Mouse (Mus musculus) hindbrain, postnatal 0 days (tissue): Measurements from ENCODE around the gene Rpl10-ps3. TPM values are rescaled to one million over a fixed set of nuclear protein-coding genes. Genes with fewer than 3 reads are reported as not detected.
A peak's percentile ranks its signal among the peaks of the same experiment; 100 is the strongest.

Source experiments
- ATAC-seq: fragments of 200-750 bp; cut with Nextera tagmentation; 2 replicates; pipeline ENCODE4 v1.8.0; 2017; ENCODE audit warnings: mild to moderate bottlenecking, moderate TSS enrichment, moderate library complexity
- DNase-seq: peaks from one replicate; pipeline ENCODE4 v3.0.0-alpha.2; 2015; ENCODE audit warnings: low spot score
- H3K27ac ChIP-seq: fragments of 300-500 bp; sonication (generic); 2 replicates; pipeline ENCODE4 v1.5.1; 2014; ENCODE audit warnings: mild to moderate bottlenecking
- H3K27me3 ChIP-seq: fragments of 300-500 bp; sonication (generic); 2 replicates; pipeline ENCODE4 v1.6.1; 2014; ENCODE audit warnings: low read length, mixed read lengths; ENCODE audit not compliant: insufficient read depth
- H3K36me3 ChIP-seq: fragments of 300-500 bp; sonication (generic); 2 replicates; pipeline ENCODE4 v1.6.1; 2014; ENCODE audit warnings: low read length, mixed read lengths; ENCODE audit not compliant: insufficient read depth
- H3K4me1 ChIP-seq: fragments of 300-500 bp; sonication (generic); 2 replicates; pipeline ENCODE4 v1.6.1; 2014; ENCODE audit warnings: antibody characterized with exemption, low read length, mixed read lengths; ENCODE audit not compliant: insufficient read depth
- H3K4me2 ChIP-seq: fragments of 300-500 bp; sonication (generic); 2 replicates; pipeline ENCODE4 v1.6.1; 2014; ENCODE audit warnings: low read depth, mild to moderate bottlenecking, low read length, moderate library complexity, mixed read lengths
- H3K4me3 ChIP-seq: fragments of 300-500 bp; sonication (generic); 2 replicates; pipeline ENCODE4 v1.5.1; 2014; ENCODE audit warnings: low read length
- H3K9ac ChIP-seq: fragments of 300-500 bp; sonication (generic); replicated peaks from 2 replicates; pipeline ENCODE4 v1.6.1; 2014; ENCODE audit warnings: mild to moderate bottlenecking, low read length, moderate library complexity, mixed read lengths
- H3K9me3 ChIP-seq: fragments of 300-500 bp; sonication (generic); 2 replicates; pipeline ENCODE4 v1.6.1; 2016; ENCODE audit warnings: low read length, mixed read lengths
- CTCF ChIP-seq: IDR thresholded peaks from 2 replicates; pipeline ENCODE4 v1.5.1; 2016; ENCODE audit warnings: antibody characterized with exemption, control low read depth, low read depth
- WGBS: fragments of 180-500 bp; shearing (Covaris S2); extraction: QIAGEN DNeasy Blood & Tissue Kit; methylation state at CpG from one replicate; pipeline ENCODE4 v1.1.7; 2014; 5-methylcytosine and 5-hydroxymethylcytosine counted together
- polyA plus RNA-seq: library from polyadenylated mRNA; unstranded; fragments of >200 nt; fragmentation: Nextera tagmentation; extraction: Ambion mirVana; gene quantifications from 2 replicates; pipeline ENCODE4 v1.2.1, GENCODE M21; 2015
- total RNA-seq: library from RNA; depleted of rRNA; stranded (reverse); fragments of >200 nt; gene quantifications from 2 replicates; pipeline ENCODE4 v1.2.3, GENCODE M21; 2014

Rpl10-ps3 gene
- total and polyA plus RNA-seq, 2 experiments from 2014 or later = 91.4 to 99.3 TPM

DNA sequence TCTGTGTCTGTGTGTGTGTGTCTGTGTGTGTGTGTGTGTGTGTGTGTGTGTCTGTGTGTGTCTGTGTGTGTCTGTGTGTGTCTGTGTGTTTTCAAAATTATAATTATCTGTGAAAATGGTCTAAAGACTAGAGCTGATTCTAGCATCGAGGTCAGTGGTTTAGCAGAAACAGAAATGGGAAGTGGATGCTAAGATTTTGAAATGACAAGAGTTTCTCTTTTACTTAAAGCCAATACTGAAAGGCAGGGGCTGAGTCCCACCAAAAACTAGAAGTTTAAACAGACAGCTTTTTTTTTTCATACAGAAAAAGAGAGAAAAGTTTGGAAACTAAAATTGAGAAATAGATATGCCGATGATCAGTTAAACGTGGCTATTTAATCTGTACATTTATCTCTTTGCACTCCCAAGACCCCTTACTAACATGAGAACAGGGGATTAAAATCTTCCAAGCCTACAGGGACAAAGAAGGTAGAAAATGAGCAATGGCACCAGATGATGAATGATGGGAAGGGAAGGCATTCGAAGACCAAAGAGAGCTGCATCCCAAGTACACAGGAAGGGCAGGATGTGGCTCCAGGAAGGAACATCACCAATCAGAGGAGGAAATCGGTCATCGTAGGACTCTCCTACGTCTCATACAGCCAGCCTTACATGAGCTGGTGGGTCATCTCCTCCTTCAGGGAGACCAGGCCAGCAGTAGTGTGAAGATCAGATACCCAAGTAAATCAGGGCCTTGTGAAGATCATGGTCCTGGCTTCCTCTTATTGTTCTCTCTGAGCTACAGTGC lies 9.0 kb downstream of the Rpl10-ps3 start:
- no peaks in the 10 kb centered on the region for H3K36me3 ChIP-seq
- ATAC-seq = no peak
- WGBS = 89% methylated on average over 7 of the region's 7 CpGs
- TF ChIP-seq CTCF = no peak
- no peak overlapping the region for H3K9ac ChIP-seq
- H3K27me3 ChIP-seq = no peaks in the 10 kb centered on the region
- DNase-seq = no peak
- no peak overlapping the region for H3K27ac ChIP-seq
- no peaks in the 10 kb centered on the region for H3K4me1 ChIP-seq
- H3K4me2 ChIP-seq = no peak overlapping the region
- H3K9me3 ChIP-seq = no peaks in the 10 kb centered on the region
- H3K4me3 ChIP-seq = no peak overlapping the region

DNA sequence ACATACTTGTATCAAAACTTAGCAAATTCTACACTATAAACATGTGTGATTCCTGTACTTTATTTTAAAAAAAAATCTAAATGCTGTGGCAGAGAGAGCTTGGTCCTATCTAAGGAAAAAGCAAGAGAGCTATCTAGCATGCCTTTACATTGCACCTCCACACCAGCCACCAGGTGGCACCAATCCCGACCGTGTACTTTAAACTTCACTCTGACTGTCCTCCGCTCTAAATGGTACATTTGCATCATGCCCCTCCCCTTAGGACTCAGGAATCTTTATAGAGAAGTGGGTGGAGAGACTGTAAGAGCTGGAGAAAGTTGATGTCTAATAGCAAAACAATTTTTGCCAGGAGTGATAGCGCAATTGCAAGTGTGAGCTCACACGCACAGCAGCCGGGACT lies 11.4 kb downstream of the Rpl10-ps3 start:
- no peaks in the 10 kb centered on the region for H3K27me3 ChIP-seq
- WGBS = 35% methylated on average over 6 of the region's 6 CpGs
- ATAC-seq (no peak), DNase-seq (peak; percentile 79)
- H3K36me3 ChIP-seq = no peaks in the 10 kb centered on the region
- H3K9ac ChIP-seq = no peak overlapping the region
- no peak overlapping the region for H3K4me3 ChIP-seq
- 0 out of 2 replicates have a peak overlapping the region, but pooled peaks have one; percentile 2 for H3K4me2 ChIP-seq
- H3K4me1 ChIP-seq = no peaks in the 10 kb centered on the region
- peak; percentile 84 for TF ChIP-seq CTCF
- no peak overlapping the region for H3K27ac ChIP-seq
- no peaks in the 10 kb centered on the region for H3K9me3 ChIP-seq

DNA sequence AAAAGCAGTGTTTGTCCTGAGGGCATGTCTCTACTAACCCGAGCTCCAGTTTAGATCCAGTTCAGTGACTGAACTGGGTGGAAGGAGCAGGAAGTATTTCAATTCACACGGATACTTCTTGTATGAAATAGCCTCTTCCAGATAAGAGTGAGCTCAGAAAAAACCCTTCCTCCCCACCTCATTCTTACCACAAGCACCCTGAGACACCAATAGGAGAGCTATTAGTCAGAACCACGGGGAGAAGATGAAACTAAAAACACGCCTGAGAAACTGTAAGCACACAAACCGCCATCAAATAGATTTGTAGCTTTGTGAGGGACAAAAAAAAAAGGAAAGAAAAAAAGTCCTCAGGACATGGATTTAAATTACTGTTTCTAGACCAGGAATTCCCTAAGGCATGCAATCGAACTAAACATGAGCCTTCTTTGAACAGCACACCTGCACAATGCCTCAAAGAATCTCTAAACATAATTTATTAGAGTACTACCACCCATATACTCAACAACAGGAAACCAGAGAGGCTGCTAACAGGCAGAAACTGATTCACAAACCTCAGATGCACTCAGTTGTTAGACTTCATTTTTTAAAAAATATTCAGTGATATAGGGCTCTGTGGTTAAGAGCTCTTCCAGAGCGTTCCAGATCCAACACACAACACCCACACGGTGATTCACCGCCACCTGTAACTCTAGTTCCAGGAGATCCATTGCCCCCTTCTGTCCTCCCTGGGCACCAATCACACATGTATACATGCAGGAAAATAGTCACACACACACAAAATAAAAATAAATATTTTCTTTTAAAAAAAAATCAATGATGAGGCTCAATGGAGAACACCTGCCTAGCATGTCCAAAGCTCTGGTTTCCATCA lies 20.2 kb downstream of the Rpl10-ps3 start:
- DNase-seq (no peak), ATAC-seq (no peak)
- H3K27ac ChIP-seq = no peak overlapping the region
- WGBS = 88% methylated on average over 9 of the region's 9 CpGs
- H3K4me1 ChIP-seq = no peaks in the 10 kb centered on the region
- H3K9me3 ChIP-seq = no peaks in the 10 kb centered on the region
- no peaks in the 10 kb centered on the region for H3K36me3 ChIP-seq
- no peak for TF ChIP-seq CTCF
- H3K4me3 ChIP-seq = no peak overlapping the region
- no peak overlapping the region for H3K9ac ChIP-seq
- H3K27me3 ChIP-seq = no peaks in the 10 kb centered on the region
- H3K4me2 ChIP-seq = no peak overlapping the region

DNA sequence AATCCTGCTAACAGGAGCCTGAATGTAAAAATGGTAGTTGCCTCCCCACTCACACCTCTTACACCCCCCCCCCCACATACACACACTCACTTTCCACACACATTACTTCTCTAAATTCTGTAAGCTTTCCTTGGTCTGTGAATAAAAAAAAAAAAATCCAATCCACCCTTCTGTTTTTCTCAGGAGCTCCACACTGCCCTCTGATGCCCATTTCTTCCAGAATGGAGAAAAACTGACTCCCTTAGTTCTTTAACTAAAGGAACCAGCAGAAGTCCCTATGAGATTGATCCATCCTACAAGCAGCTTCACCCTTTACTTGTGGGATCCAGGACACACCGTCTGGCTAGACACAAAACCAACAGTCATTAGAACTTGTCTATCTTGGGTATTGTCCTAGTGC lies 24.0 kb downstream of the Rpl10-ps3 start:
- Histone ChIP-seq H3K4me2 (no peak overlapping the region), H3K4me1 (peaks cover 5% of the 10 kb centered on the region; the same call in 1 of the 2 replicates), H3K36me3 (no peaks in the 10 kb centered on the region), H3K9me3 (no peaks in the 10 kb centered on the region), H3K4me3 (no peak overlapping the region), H3K9ac (no peak overlapping the region), H3K27ac (no peak overlapping the region), H3K27me3 (no peaks in the 10 kb centered on the region)
- 45% methylated on average over 1 of the region's 1 CpGs for WGBS
- DNase-seq (no peak), ATAC-seq (no peak)
- TF ChIP-seq CTCF = peak; percentile 37; the same call in 1 of the 2 replicates

DNA sequence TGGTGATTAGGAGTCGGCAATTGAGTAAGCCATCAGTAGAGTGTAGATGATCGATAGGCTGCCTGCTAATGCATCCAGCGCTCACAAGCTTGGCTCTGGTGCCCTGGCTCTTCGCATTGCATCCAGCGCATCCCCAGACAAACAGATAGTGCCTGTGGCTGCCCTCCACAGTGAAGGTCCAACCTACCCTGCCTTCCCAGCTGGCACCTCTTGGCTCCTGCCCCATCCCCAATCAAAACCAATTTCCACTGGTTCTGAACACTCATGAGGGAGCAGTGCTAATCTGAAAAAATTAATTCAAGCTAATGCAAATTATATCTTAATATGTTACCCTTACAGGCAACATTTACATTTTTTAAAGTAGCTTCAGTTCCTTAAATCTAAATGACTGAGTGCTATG lies 25.3 kb downstream of the Rpl10-ps3 start:
- no peak overlapping the region for H3K4me3 ChIP-seq
- H3K27ac ChIP-seq = no peak overlapping the region
- H3K9me3 ChIP-seq = no peaks in the 10 kb centered on the region
- peaks cover 5% of the 10 kb centered on the region; the same call in 1 of the 2 replicates for H3K4me1 ChIP-seq
- no peak overlapping the region for H3K4me2 ChIP-seq
- no peaks in the 10 kb centered on the region for H3K27me3 ChIP-seq
- H3K9ac ChIP-seq = no peak overlapping the region
- no peak for TF ChIP-seq CTCF
- ATAC-seq (no peak), DNase-seq (no peak)
- 62% methylated on average over 5 of the region's 5 CpGs for WGBS
- H3K36me3 ChIP-seq = no peaks in the 10 kb centered on the region

DNA sequence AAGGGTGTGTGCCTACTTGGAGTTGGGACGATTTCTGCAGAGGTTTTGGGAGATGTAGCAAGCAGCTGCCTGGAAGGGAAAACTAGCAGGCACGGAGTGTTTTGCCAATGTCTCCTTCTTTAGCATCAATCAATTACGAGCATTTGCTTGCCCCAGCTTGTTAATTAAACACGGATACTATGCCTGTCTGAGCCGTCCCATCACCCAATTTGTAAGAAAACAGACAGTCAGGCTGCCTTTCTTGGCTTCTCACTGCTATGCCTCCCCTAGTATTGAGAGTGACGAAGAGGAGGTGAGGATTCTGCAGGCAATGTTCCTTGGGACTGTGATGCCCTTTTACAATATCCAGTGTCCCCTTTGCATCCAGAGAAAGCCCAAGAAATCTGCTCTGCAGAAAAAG lies 27.5 kb downstream of the Rpl10-ps3 start:
- DNase-seq (no peak), ATAC-seq (no peak)
- Histone ChIP-seq H3K27ac (no peak overlapping the region), H3K27me3 (no peaks in the 10 kb centered on the region), H3K9ac (no peak overlapping the region), H3K4me1 (peaks cover 5% of the 10 kb centered on the region; the same call in 1 of the 2 replicates), H3K4me3 (no peak overlapping the region), H3K9me3 (no peaks in the 10 kb centered on the region), H3K36me3 (no peaks in the 10 kb centered on the region), H3K4me2 (no peak overlapping the region)
- WGBS = 52% methylated on average over 6 of the region's 6 CpGs
- no peak for TF ChIP-seq CTCF
